Mouse (Mus musculus) sigmoid colon, adult 10 weeks (tissue): ENCODE results near the gene Cyp2c66. TPM values are rescaled to one million over a fixed set of nuclear protein-coding genes. Genes with fewer than 3 reads are reported as not detected.

ENCODE experiments used
- polyA plus RNA-seq: library from polyadenylated mRNA; stranded (reverse); fragments of 350-450 nt; fragmentation: Illumina TruSeq; extraction: RNeasy Lipid Tissue Mini Kit (QIAGEN cat#74804); gene quantifications from one replicate; pipeline ENCODE4 v1.2.3, GENCODE M21; 2014; ENCODE audit warnings: low read depth, low replicate concordance

Cyp2c66 gene
- polyA plus RNA-seq = 0.41 TPM

DNA sequence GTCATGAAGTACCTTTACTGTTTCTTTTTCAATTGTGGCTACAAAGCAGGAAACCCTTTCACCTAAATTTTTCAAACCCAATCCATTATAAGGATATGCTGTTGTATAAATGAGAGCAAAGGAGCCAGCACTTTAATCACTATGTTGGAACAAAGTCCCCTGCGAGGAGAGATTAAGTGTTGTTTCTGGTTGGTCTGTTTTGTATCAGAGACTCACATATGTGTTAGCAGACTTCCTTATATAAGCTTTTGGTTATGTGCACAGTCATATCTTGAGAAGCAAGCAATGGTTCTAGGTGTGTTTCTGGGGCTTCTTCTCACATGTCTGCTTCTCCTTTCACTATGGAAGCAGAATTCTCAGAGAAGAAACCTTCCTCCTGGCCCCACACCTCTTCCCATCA is at the start of gene Cyp2c66:
Cyp2c66 (plus strand) TSS at position 255 of the 400 bp plus-strand sequence.

Other genes starting within 250 kb of the Cyp2c66 start
- 39.8 TPM for gene Hells, start 183.0 kb upstream of the Cyp2c66 start, polyA plus RNA-seq
- gene Cyp2c55, start 106.9 kb upstream of the Cyp2c66 start, polyA plus RNA-seq = 3,551 TPM
- 135 TPM for gene Cyp2c65, start 52.9 kb upstream of the Cyp2c66 start, polyA plus RNA-seq
- not detected for gene Cyp2c29, start 155.5 kb downstream of the Cyp2c66 start, polyA plus RNA-seq